Mouse (Mus musculus): Measurements from ENCODE around the gene Psmb8.
A peak's percentile ranks its signal among the peaks of the same experiment; 100 is the strongest.

DNA sequence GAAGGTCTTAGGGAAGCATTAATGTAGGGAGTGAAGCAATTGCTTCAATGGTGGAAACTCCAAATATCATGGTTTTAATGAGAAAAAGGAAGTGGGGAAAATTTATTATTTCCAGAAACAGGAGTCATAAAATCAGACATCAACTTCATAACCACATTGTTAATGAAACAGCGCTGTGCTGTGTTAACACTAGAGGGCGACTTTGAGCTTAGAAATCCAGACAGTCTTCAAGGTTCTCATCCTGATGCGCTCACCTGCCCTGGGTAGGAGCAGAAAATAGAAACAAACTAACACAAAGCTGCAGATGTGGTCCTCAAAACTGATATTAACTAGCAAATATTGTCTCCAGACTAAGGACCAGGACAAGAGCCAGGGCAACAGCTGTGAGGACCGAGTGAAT is 52.4 kb downstream of the Psmb8 start:
- TF ChIP-seq POLR2A (IDR thresholded peaks at IDR 0.05; ENCODE audit: low read depth, low read length) (no peak), CTCF (IDR thresholded peaks at IDR 0.05; ENCODE audit: extremely low read depth, insufficient read depth, insufficient read length, insufficient replicate concordance) (peak; percentile 36; the same call in 1 of the 2 replicates)
